Mouse (Mus musculus): ENCODE results near the gene Mypop. TPM values are rescaled to one million over a fixed set of nuclear protein-coding genes. Genes with fewer than 3 reads are reported as not detected.

The Mypop gene
- total RNA-seq (2015; ENCODE audit: low replicate concordance) (not detected in 2 replicates), total RNA-seq (2017; ENCODE audit: low replicate concordance) (not detected in 2 replicates)

DNA sequence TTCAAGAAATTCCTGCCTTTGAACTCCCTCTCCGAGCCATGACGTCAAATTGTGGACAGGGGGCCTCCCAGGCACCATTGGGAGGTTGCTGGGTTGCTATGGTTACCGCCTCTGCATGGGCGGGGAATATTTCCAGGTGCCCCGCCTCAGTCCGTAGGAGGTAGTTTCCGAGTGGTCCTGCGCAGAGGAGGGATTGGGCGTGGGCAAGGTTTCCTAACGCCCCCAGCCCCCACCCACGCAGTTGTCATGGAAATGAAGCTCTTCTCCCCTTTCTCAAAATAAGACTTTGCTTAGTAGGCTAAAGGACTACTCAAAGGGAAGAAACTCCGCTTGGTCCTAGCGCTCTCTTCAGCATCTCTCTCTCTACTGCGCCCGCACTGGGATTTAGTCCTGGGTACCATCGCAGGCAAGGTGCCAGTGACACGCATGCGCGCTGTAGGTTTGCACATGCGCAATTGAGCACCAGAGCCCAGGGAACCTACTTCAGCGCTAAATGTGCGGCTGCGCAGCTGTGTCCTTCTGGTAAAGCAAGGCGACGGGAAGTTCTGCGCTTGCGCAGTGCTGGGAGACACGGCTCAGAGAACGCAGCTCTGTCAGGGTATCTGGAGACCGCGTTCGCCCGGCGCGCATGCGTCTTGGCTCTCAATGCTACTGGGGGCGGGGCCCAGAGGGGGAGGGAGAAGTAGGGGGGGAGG, at the start of gene Mypop:
TSS of gene Mypop (plus strand) at position 645 of the 695 bp plus-strand sequence.
- peak; percentile 83 for ATAC-seq (replicated peaks; ENCODE audit: low FRiP score, poor library complexity, severe bottlenecking)

DNA sequence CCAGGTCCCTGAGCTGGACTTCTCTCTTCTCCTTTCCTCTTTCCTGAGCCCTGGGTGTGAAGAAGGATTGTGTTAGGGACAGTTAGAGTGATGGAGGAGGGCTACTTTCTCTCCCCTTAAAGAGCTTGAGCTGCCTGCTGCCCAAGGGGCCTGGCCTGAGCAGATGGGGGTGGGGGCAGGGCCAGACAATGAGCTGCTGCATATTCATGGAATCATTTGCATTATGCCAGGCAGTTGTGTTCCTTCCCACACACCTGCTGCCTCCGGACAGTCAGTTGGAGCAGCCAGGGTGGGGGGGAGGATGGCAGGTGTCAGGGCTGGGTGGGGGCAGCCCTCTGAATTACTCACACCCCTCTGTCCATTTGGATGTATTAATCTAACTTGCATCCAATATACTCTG, 48.7 kb upstream of the Mypop start:
- no peak for ATAC-seq (replicated peaks; ENCODE audit: low FRiP score, poor library complexity, severe bottlenecking)

DNA sequence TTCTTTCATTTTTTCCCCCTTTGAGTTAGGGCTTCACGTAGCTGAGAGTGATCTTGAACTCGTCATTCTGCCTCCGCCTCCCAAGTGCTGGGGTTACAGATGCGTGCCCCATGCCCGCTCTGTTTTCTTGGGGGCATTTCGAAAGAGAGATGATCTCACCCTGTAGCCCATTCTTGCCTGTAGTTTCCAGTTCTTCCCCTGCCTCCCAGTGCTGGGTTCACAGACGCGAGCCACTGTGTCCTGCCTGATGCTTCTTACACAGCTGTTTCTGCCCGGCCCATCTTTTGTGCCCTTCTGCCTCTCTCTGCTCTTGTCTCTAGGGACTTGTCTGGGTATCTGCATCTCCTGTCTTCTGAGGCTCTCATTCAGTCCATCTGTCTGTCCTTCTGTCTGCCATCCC, 48.2 kb upstream of the Mypop start:
- no peak for ATAC-seq (replicated peaks; ENCODE audit: low FRiP score, poor library complexity, severe bottlenecking)

DNA sequence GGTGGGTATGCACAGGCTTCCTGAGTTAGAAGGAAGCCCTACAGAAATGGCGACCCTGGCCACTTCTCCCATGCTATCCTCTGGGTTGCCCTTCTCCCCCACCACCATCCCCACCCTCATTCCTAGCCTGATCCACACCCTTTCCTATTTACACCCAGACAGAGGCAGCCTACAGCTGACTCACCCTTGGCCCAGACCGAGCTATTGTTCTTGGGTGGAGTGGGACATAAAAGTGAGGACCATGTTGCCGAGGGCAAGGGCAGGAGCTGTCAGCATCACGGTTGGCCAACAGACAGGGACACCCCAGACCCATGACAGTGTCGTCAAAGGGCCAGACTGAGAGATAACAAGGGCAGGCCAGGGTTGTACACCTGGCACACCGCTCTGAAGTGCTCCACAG, 42.9 kb upstream of the Mypop start:
- ATAC-seq (replicated peaks; ENCODE audit: low FRiP score, poor library complexity, severe bottlenecking): no peak

DNA sequence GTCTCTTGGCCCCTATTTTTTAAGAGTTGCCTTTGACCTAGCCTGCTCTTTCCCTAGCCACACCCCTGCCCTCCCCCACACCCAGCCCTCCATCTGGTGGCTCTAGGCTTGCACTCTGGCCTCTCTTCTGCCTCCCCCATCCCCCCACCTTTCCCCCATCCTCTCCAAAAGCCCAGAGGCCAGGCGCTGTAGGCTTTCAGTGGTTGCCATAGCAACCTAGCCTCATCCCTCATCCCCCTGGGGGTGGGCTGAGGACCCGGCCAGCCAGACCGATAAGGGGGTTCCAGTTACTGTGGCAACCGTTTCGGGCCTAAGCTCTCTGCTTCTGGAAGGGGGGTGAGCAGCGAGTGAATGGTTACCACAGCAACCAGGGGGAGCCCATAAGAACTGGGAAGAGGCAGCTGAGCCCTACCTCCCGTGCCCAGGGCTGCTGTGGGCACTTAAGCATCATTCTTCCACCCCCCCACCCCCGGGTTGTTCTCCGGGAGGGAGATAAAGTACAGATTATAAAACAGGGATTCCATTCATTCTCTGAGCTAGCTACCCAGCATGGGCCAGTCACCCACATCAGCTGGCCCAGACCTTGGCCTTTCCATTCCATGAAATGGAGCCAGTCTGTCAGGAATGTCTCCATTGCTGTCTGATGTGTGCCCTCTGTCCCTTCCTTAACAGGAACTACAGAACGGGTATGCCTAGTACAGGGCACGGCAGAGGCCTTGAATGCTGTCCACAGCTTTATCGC, 41.1 kb upstream of the Mypop start:
- no peak for ATAC-seq (replicated peaks; ENCODE audit: low FRiP score, poor library complexity, severe bottlenecking)

DNA sequence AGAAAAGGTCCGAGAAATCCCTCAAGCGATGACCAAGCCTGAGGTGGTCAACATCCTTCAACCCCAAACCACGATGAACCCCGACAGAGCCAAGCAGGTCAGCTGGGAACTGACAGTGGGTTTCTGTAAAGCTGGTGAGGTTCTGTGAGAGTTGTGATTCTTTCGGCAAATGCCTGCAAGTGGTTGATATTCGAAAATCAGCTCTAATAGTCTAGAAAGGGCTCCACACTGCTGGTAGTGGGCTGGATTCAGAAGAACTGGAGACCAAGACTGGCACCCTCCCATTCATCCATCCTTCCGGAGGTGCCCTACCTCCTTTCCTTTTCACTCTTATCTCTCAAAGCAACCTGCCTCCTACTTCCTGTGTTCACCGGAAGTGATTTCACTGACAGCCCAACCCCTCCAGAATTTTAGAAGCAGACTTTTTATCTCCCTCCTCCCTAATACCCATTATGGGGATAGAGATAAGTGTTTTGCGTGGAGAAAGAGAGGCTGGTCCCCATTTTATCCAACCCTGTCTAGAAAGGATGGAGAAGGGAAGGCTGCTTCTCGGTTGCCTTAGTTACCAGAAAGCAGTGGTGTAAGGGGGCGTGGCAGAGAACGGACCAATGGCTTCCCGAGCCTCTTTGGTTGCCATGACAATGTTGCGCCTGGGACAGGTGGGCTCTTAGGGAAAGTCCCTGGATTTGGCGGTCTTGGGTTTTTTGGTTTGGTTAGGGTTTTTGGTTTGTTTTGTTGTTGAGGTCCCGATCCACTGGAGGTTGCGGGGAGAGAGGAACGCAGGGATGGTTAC, 40.3 kb upstream of the Mypop start:
- ATAC-seq (replicated peaks; ENCODE audit: low FRiP score, poor library complexity, severe bottlenecking): no peak

DNA sequence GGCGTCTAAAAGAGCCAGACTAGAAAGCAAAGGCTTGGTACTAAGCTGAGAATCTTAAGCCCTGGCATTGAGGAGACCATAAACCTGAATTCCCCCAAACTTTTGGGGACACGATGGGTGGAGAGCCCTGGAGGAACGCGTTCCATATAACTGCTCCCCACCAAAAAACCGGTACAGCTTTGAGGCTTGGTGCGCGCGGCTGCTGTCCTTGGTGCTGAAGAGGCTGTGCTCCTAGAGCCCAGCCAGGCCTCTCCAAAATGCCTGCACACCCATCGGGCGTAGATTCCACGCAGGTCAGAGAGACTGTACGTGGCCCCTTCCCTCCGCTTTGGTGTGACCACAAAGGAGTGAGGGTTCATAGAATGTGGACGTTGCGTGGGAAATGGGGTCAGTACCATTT, 39.6 kb upstream of the Mypop start:
- no peak for ATAC-seq (replicated peaks; ENCODE audit: low FRiP score, poor library complexity, severe bottlenecking)

DNA sequence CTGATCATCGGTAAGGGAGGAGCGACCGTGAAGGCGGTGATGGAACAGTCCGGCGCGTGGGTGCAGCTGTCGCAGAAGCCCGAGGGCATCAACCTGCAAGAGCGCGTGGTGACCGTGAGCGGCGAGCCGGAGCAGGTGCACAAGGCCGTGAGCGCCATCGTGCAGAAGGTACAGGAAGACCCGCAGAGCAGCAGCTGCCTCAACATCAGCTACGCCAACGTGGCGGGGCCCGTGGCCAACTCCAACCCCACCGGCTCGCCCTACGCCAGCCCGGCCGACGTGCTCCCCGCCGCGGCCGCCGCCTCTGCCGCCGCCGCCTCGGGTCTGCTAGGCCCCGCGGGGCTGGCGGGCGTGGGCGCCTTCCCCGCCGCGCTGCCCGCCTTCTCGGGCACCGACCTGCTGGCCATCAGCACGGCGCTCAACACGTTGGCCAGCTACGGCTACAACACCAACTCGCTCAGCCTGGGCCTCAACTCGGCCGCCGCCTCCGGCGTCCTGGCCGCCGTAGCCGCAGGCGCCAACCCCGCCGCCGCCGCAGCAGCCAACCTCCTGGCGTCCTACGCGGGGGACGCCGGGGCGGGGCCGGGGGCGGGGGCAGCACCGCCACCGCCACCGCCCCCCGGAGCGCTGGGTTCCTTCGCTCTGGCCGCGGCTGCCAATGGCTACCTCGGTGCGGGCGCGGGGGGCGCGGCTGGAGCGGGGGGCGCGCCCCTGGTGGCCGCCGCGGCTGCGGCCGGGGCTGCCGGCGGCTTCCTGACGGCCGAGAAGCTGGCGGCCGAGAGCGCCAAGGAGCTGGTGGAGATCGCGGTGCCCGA, 33.3 kb upstream of the Mypop start:
- ATAC-seq (replicated peaks; ENCODE audit: low FRiP score, poor library complexity, severe bottlenecking): no peak

GRCm38 (mm10) chr7:18958384-18958766, 32.7 kb upstream of the Mypop start:
- no peak for ATAC-seq (replicated peaks; ENCODE audit: low FRiP score, poor library complexity, severe bottlenecking)

DNA sequence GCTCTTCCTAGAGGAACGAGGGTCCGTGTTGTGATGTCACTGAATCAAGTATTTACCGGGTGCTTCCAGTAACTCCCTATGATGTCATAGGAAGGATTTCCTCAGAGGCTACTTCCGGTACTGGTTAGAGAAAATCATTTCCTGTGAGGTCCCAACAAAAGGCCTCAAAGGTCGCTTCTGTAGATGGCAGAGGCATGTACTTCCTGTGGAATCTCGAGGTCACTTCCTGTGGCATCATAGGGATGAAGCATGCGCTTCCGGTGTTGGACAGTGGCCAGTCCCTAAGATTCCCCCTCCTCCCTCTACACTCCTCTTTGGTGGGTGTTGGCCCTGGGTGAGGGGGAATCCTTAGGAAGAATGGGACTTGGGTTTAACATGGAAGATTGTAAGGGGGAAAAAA, 31.6 kb upstream of the Mypop start:
- no peak for ATAC-seq (replicated peaks; ENCODE audit: low FRiP score, poor library complexity, severe bottlenecking)

DNA sequence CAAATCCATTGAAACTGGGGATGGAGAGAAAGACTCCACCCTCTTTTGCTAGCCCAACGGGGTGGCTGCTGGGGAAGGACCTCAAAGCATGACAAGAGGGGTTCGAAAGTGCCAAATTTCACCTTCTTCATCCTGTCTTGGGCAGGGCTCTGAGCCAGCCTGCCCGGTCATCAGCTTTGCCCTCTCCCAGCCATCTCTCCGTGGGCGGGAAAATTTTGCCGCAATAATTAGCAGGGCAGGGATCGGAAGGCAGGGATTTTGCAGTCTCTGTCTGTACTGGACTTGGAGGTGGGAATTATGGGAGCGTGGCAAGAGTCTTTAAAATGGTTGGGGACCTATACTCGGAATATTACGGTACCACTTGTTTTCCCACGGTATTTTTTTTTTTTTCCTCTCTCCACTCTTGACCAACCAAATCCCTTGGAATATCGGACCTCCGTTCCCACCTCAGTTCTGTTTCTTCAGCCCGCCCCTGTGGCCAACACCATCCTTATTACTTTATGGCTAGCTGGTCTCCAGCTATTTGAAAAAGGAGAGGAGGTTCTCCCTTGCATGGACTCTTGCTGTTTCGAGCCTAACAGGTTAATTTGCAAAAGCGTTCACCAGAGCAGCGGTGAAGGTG, 28.8 kb upstream of the Mypop start:
- ATAC-seq (replicated peaks; ENCODE audit: low FRiP score, poor library complexity, severe bottlenecking): no peak

DNA sequence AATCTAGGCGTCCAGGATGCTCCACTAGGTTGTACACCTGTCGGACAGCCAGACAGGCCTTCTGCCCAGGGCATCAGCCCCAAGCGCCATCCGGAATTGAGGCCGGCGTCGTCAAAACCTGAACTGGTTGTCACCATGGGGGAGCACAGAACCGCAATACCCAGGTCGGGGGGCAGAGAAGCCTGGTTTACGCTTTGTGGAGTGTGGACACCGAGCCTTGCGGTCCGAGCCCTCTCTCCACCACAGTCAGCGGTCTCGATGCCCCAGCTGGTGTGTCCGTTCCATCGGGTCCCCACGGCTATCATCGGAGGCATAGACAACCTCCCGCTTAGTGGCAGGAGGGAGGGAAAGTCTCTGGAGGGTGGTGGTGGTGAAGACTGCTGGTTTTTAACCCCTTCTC, 28.2 kb upstream of the Mypop start:
- ATAC-seq (replicated peaks; ENCODE audit: low FRiP score, poor library complexity, severe bottlenecking): no peak

DNA sequence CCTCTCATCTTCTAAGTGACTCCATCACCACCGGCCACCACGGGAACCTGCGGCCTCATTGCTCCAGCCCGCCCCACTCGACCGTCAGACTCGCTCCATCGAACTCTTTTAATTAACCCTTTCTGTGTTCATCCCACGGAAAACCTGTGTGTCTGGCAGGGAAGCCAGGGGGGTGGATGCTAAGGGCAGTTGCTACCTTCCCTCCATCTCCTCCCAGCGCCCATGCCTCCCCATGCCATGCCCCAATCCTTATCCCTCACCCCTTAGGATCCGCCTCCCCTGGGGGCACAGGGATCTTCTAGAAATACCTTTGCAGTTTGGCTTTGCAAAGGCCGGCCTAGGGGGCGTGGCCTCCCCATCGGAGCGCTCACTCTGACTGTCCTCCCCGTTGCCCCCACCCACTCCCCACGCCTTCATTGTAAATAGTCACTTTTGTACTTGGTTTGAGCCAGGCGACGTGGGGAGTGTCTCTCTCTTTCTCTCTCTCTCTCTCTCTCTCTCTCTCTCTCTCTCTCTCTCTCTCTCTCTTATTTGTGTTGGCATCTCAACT, 27.7 kb upstream of the Mypop start:
- ATAC-seq (replicated peaks; ENCODE audit: low FRiP score, poor library complexity, severe bottlenecking): no peak

GRCm38 (mm10) chr7:18965312-18965711, 25.7 kb upstream of the Mypop start:
- ATAC-seq (replicated peaks; ENCODE audit: low FRiP score, poor library complexity, severe bottlenecking): no peak

DNA sequence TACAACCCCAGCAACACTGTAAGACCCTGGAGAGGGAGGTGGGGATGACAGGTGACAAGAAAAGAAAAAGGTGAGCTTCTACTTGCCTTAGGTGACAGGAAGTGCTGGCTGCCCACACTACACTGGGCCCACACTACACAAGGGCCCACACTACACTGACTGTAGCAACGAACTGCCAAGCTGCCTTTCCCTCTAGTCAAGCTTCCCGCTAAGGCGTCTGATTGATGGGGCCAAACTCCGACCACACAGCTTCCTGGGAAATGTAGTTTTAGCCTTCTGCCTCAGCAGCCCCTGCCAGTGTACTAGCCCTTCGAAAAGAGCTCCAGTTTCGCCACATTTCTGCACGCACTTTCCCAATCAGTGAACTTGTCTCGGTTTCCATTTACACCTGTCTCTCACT, 23.4 kb upstream of the Mypop start:
- no peak for ATAC-seq (replicated peaks; ENCODE audit: low FRiP score, poor library complexity, severe bottlenecking)

DNA sequence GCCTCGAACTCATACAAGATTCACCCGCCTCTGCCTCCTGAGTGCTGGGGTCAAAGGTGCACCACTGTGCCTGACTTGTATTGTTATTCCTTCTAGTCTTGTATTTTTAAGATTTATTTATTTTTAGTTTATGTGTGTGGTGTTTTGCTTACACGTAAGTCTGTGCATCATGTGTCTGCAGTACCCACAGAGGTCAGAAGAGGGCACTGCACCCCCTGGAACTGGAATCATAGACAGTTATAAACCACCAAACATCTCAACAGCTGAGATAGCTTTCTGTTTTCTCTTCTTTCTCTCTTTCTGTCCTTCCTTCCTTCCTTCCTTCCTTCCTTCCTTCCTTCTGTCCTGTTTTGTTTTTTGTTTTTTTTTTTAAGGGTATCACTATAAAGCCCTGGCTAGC, 20.1 kb upstream of the Mypop start:
- no peak for ATAC-seq (replicated peaks; ENCODE audit: low FRiP score, poor library complexity, severe bottlenecking)

GRCm38 (mm10) chr7:18978381-18978780, 12.7 kb upstream of the Mypop start:
- ATAC-seq (replicated peaks; ENCODE audit: low FRiP score, poor library complexity, severe bottlenecking): no peak

- ATAC-seq (replicated peaks; ENCODE audit: low FRiP score, poor library complexity, severe bottlenecking): peak; percentile 70
Measured at GRCm38 (mm10) chr7:18986503-18986902, 4.5 kb upstream of the Mypop start.

- no peak for ATAC-seq (replicated peaks; ENCODE audit: low FRiP score, poor library complexity, severe bottlenecking)
Measured at GRCm38 (mm10) chr7:18987100-18987499, 3.9 kb upstream of the Mypop start, which contains the start of gene Nanos2. Gene Nanos2 (plus strand): TSS chr7:18987400.

Measured in erythroid progenitor cell, adult 5-6 weeks (primary cell).